Mouse (Mus musculus) retina, postnatal 1 day (tissue): Measurements from ENCODE around the gene Rbm47.

Source experiments
- DNase-seq: peaks from one replicate; pipeline ENCODE4 v3.0.0-alpha.2; 2012

Gene Rbm47

DNA sequence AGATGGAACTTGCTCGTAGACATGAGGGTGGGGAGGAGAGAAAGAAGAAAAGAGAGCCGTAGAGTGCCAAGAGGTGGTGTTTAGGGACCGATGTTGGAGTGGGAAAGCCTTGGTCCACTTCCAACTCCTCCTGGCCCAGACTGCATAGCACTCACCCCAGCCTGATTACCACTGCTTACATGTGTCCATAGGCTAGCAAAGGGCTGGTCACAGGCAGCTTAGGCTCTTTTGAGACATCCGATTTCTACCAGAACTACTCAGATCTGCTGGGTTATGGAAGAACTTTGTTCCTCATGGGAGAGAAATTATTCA, 48.9 kb downstream of the Rbm47 start:
- no peak for DNase-seq

DNA sequence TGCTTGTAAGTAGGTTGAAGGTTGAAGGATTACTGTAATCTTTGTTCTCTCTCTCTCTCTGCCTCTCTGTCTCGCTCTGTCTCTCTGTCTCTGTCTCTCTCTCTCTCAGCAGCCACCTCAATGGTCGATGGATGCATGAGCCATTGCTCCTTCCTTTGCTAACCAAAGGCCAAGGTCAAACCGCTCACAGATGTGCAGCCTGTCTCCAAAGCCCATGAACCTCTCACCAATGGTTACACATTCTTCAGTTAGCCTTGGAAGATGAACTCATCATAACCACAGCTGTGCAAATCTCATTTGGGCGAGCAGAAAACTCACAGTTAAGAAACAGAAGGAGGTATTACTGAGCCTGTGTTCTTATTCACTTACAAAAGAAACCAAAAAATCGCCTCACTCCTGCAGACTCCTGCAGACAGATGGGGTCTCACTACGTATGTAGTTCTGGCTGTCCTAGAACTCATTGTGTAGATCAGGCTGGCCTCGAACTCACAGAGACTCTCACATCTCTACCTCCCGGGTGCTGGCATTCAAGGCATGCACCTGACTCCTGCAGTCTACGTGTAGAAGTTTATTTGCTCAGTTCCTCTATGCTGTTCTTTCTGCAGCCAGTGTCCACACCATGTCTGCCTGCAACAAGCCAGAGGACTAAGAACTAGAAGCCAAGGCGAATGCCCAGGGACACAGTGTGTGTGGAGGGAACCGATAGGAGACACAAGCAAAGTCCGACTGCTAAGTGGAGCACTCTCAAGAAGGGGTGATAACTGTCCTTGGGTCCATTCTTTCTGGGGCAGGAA, 49.4 kb downstream of the Rbm47 start:
- no peak for DNase-seq

GRCm38 (mm10) chr5:66121255-66121654, 51.7 kb downstream of the Rbm47 start:
- DNase-seq: no peak

DNA sequence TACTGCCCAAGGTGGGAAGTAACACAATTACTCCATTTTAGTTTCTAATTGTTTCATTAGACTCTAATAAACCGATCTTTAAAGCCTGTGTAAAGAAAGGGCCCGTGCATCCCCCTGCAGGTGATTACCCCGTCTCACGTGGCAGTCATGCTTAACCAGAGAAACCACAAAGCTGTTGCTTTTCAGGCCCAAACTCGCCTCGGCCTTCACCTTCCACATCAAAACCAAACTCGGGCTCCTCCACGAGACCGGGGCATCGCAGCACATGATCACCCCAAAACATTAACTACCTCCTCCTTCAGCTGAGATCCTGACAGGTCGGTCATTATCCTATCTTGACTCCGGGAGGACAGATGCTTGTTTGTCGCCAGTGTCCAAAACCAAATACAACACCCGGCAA, 58.2 kb downstream of the Rbm47 start:
- DNase-seq: no peak

- no peak for DNase-seq
These were observed 58.7 kb downstream of the Rbm47 start for GRCm38 (mm10) chr5:66114208-66114607.

DNA sequence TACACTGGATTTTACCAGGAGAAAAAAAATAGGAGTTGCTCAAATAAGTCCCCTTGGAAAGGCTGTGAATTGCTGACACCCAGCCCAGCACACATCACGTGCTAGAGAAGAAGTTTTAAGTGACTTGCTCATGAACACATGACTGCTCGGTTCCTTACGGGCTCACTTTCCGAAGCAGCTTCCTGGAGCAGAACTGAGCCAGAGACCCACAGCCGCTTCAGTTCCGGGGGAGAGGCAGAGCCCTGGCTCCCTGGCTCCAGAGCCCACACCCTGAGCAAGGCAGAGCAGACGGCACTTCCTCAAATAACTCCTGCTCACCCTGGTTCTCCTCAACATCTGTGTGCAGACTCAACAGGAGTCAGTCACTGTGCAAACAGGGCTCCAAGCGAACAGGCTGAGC, 60.9 kb downstream of the Rbm47 start:
- no peak for DNase-seq

- no peak for DNase-seq
These were observed 66.5 kb downstream of the Rbm47 start for GRCm38 (mm10) chr5:66106372-66106771.

DNA sequence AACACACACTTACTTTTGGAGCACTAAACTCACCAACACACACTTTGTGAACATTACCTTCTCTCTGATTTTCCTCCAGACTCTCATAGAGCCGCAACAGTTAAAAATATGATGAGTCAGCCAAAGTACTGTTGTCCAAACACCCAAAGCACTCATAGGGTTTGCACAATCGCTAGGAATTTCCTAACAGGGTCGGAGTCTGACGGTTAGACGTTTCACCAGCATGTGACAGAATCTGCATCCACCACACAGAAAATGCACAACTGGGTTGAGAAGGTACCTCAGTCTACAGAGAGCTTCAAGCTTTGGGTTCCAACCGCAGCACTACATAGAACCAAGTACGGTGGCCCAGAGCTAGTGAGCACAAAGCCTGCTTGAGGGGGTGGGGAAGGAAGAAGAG, 67.0 kb downstream of the Rbm47 start:
- no peak for DNase-seq

GRCm38 (mm10) chr5:66105366-66105765, 67.6 kb downstream of the Rbm47 start:
- DNase-seq: no peak

DNA sequence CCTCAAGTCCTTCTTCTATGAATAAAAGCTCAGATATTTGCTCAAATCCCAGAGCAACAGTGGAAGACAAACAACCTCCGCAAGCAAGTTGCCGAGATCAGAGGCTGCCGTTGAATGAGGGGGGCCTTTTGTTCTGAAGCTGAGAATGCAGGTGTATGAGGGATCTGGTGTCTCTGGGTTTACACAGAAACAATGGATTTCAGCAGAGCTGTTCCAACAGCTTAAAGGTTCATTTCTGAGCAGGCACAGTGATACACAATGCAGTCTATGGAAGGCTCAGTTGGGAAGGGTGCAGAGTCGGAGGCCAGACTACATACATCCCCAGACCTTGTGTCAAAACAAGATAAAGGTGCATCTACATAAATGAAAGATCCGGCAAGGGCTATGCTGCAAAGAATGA, 69.5 kb downstream of the Rbm47 start:
- DNase-seq: no peak

DNA sequence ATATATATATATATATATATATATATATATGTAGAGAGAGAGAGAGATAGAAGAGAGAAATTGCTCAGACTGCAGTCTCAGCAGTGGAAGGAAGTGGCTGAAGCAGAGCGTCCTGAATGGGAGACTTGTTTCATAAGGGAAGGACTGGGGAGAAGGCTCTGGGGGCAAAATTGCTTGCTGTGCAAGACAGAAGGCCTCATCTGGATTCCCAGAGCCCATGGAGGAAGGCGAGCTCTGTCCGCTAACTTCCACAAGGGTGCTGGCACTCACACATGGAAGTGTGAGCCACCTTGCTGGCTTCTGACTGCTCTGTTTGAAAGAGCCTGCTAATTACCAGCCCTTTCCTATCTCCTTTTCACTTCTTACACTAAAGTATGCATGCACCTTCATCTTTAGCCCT, 70.1 kb downstream of the Rbm47 start:
- no peak for DNase-seq

DNA sequence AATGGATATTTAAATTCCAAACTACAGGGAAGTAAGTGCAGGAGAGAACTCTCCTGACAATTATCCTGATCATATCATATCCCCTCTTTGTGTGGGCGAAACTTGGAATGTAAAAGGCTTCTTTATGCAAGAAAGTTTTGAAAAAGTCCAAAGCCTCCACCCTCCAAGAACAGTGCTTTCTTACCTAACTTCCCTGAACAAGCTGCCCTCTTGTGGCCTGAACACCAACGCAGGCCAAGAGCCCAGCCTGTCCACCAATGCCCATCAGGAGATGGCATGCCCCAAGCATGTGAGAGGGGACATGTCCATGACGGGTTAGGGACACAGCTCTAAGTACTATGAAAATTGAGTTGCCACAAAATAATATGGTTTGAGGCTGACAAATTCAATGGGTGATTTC, 71.3 kb downstream of the Rbm47 start:
- DNase-seq: no peak

DNA sequence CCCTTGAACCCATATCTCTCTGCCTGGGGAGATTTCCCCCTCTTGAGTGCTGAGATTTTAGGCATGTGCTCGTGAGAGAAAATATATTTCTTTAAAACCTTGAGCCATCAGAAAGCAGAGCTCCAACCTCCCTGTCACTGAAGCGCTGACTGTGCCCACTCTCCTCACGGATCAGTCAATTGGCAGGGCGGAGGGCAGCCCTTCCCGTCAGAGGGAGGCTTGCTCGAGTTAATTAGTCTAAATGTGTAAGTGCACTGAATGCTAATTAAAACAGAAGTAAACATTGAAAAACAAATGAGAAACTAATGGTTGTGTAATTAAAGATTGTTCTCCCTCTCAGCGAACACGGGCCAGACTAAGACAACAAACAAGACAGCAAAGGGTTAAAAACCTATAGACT, 72.6 kb downstream of the Rbm47 start:
- DNase-seq: no peak

- DNase-seq: no peak
These were observed 74.6 kb downstream of the Rbm47 start for GRCm38 (mm10) chr5:66098094-66098871.

GRCm38 (mm10) chr5:66096081-66096480, 76.8 kb downstream of the Rbm47 start:
- no peak for DNase-seq

DNA sequence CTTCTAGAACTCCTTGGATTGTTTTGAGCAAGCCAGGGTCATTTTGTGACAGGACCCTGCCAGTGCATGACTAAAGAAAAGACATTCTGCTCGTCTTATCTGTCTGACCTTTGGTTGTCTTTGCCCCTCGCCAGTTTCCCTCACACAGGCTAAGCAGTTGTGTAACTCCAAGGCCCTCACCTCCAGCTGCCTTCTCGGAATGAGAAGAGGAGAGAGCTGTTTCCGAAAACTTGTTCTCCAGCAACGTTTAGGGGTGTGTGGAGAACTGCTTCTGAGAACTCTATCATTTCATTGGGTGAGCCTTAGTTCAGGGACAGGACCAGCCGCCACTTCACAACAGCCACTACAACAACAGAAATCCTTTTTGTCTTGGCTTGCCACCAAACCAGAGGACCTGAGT, 77.8 kb downstream of the Rbm47 start:
- DNase-seq: no peak

DNA sequence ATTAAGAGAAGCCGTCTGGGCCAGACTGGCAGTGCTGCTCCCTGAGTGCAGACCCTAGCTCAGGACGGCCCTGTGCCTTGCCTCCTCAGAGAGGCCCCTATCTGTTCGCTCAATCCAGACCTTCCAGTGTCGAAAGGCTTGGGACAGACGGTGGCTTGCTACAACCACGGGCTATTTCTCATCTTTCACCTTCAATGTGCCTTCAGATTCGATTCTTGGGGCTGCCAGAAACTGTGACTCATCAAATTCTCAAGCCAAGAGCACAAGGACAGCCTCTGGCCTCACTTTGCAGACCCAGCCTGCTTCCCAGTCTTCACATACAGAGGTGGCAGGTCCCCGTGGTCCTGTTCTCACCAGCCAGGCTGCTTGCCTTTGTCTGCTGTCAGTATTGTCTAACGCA, 82.9 kb downstream of the Rbm47 start:
- DNase-seq: no peak

- no peak for DNase-seq
These were observed 83.3 kb downstream of the Rbm47 start for GRCm38 (mm10) chr5:66089600-66089999.

DNA sequence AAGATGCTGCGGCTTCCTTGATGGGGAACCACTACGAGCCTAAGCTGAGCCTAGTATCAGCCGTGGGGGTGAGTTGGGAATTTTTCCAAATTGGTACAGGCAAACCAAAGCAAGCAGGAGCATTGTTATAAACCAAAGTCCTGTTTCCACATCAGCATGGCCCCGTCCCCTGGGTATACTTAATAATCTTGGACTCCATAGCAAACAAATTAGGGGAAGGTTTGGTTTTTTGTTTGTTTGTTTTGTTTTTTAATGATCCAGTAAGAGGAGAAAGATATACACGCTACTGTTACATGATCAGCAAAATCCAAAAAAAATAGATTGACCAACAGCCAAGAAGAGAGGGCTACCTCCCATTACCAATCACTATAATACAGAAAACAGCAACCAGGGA, 84.0 kb downstream of the Rbm47 start:
- no peak for DNase-seq

- no peak for DNase-seq
These were observed 84.5 kb downstream of the Rbm47 start for GRCm38 (mm10) chr5:66088247-66088901.

GRCm38 (mm10) chr5:66086952-66087351, 86.0 kb downstream of the Rbm47 start:
- no peak for DNase-seq

DNA sequence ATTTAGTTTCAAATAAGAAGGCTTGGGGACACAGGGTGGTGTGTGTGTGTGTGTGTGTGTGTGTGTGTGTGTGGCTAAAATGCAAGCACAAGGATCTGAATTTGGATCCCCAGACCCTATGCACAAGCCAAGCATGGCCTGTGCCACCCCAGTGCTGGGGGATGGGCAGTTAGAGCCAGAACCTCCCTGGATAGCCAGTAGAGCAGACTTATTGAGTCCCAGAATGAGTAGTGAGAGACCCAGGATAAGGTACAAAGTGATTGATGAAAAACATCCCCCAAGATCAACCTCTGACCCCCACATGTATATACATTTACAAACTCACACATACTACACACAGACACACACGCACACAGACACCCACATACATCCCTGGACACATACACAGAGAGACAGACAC, 86.6 kb downstream of the Rbm47 start:
- DNase-seq: no peak

DNA sequence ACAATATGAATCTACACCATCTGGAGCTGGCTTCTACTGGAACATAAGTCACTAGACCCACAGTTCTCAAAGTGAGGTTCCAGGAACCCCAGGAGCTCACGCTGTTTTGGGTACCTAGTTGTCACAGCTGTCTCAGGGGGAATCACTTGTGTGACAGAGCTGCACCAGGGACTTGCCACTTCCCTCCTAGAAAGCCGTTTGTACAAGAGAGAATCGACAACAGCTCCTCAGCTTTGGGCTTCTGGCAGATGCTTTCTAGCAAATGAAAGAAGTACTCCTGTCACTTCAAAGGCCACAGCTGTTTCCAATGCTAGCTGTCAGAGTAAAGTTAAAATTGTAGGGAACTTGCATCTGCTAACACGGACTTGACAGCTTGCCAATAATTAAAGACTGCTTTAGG, 87.4 kb downstream of the Rbm47 start:
- DNase-seq: no peak

DNA sequence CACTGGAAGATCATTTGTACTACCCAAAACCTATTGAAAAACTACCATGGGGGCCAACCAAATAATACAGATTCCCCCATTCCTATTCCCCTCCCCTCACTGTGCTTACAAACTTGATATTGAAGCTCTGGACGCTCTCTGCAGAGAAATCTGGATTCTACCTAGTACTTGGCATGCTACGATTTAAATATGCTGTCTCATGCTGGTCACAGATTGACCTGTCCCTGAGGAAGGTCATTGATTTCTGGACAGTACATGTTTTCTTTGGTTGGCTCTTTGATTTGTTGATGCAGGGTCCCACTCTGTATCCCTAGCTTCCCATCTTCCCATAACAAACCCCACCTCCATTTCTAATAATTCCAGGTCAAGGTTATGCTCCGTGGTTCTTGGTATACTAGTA, 88.4 kb downstream of the Rbm47 start:
- no peak for DNase-seq
